Mouse (Mus musculus): Measurements from ENCODE around the gene Cstf1.

- TF ChIP-seq GATA1 (IDR thresholded peaks at IDR 0.05; ENCODE audit: low read length) (no peak), TAL1 (IDR thresholded peaks at IDR 0.05; ENCODE audit: low read length) (no peak)
Observed at GRCm38 (mm10) chr2:172411091-172411490, 40.6 kb downstream of the Cstf1 start.

Data from erythroblast, embryonic 14.5 days (primary cell).